Mouse (Mus musculus): ENCODE data around the gene Poc1b.

DNA sequence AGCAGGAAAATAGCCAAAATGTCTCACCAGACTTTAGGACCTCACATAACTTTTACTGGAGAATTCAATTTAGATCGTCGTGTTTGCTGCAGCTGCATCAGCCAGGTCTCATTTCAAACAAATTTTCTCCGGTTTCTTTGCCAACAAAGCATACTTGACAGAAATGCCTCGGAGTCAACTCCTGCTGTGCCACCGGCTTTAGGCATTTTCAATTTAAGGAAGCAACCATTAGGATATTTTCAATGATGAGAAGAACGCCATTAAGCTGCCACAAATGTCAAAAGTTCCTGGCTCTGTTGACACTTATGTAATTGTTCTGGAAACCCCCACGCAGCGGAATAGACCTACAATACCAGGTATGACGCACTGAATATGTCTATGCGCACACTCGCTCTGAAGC lies 131.7 kb downstream of the Poc1b start:
- no peak for TF ChIP-seq POLR2A (IDR thresholded peaks at IDR 0.05; ENCODE audit: insufficient read depth, low read depth, low read length)
- no peak for TF ChIP-seq CTCF (IDR thresholded peaks at IDR 0.05)
- no peak for TF ChIP-seq EP300 (IDR thresholded peaks at IDR 0.05; ENCODE audit: insufficient read depth, low read depth, low read length)
